In the genomic region with DNA sequence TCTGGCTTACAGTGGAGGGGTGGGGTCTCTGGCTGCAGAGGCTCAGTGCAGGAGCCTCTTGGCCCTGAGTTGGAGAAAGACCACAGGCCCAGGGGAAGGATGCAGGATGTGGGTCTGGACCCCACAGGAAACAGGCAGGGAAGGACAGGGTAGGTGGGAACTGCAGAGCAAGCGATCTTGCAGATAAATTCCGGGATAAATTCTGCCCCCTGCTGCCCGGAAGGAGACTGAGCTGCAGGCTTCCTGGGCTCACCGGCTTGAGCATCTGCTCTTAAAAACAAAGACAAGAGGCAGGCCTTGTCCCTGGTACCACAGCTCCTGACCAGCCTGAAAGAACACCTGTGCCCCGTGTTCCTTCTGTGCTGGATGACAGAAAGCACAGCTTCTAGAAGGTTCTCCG, we compare ENCODE assay signal across 9 mouse cellular contexts.
A peak's percentile ranks its signal among the peaks of the same experiment; 100 is the strongest.
DNase-seq lines count a peak whose midpoint lies in the region; ATAC-seq and TF ChIP-seq lines count a peak whose summit lies in the region.
"Had no signal": no experiment of that assay in that cellular context is flagged by ENCODE, and none has a peak within 500 bp of the region (broad histone marks: within the 10 kb centered on the region; RNA-seq: fewer than 3 reads in every experiment).

No protein-coding gene starts in this region.

- no peaks in the 10 kb centered on the region for H3K4me1 ChIP-seq in heart, adult 2 months (ENCODE audit: control insufficient read depth, insufficient read depth, low read length)
- 0 out of 2 replicates have a peak, but pooled peaks cover 3% of the 10 kb centered on the region for H3K4me1 ChIP-seq in heart, embryonic 10.5 days
- H3K4me1 ChIP-seq in embryonic facial prominence, embryonic 10.5 days: peaks cover 9% of the 10 kb centered on the region
- H3K4me1 ChIP-seq in midbrain, postnatal 0 days (ENCODE audit: insufficient read depth, low read length): no peaks in the 10 kb centered on the region
- H3K4me1 ChIP-seq in thymus, adult 2 months (replicated peaks; ENCODE audit: control insufficient read depth, insufficient read depth, low read length): no peaks in the 10 kb centered on the region
- H3K4me1 ChIP-seq: stomach, embryonic 15.5 days had no signal

- H3K4me3 ChIP-seq in heart, adult 2 months: no peak overlapping the region
- H3K4me3 ChIP-seq in heart, embryonic 10.5 days: no peak overlapping the region
- no peak overlapping the region for H3K4me3 ChIP-seq in embryonic facial prominence, embryonic 10.5 days
- no peak overlapping the region for H3K4me3 ChIP-seq in midbrain, postnatal 0 days (ENCODE audit: low read depth, low read length)
- no peak overlapping the region for H3K4me3 ChIP-seq in thymus, adult 2 months (ENCODE audit: control insufficient read depth, insufficient read depth, low read length)
- H3K4me3 ChIP-seq: stomach, embryonic 15.5 days had no signal

- no peak for TF ChIP-seq EP300 in heart, adult 2 months (IDR thresholded peaks at IDR 0.05; ENCODE audit: insufficient read depth, low read depth, low read length)

- H3K9ac ChIP-seq in heart, adult 2 months (ENCODE audit: low read depth, low read length): no peak overlapping the region
- no peak overlapping the region for H3K9ac ChIP-seq in midbrain, postnatal 0 days (replicated peaks; ENCODE audit: low read length, poor library complexity, severe bottlenecking)
- H3K9ac ChIP-seq: stomach, embryonic 15.5 days had no signal

- intact Hi-C loops in heart, adult 2 months (cut with DNase I): no loop called here

- 19% methylated on average over 6 of the region's 6 CpGs for WGBS in heart, adult 2 months
- 17% methylated on average over 6 of the region's 6 CpGs for WGBS in heart, embryonic 10.5 days
- WGBS in embryonic facial prominence, embryonic 10.5 days: 20% methylated on average over 6 of the region's 6 CpGs
- 19% methylated on average over 6 of the region's 6 CpGs for WGBS in midbrain, postnatal 0 days
- WGBS in thymus, adult 2 months: 18% methylated on average over 6 of the region's 6 CpGs

- no peak for DNase-seq in heart, adult 2 months
- no peak for DNase-seq in heart, embryonic 10.5 days (ENCODE audit: low spot score)
- DNase-seq in NIH3T3 (ENCODE audit: low read depth): peak; percentile 5
- peak; percentile 62 for DNase-seq in embryonic facial prominence, embryonic 10.5 days (ENCODE audit: low spot score)
- peak; percentile 62 for DNase-seq in kidney, postnatal 10 days
- peak; percentile 63 for DNase-seq in midbrain, postnatal 0 days (ENCODE audit: low spot score)
- DNase-seq in thymus, adult 2 months: no peak
- no peak for DNase-seq in urinary bladder, adult 2 months (ENCODE audit: low spot score)

- no peak for ATAC-seq in midbrain, postnatal 0 days (ENCODE audit: low FRiP score)

- H3K36me3 ChIP-seq in heart, adult 2 months (ENCODE audit: control insufficient read depth, insufficient read depth, low read length): no peaks in the 10 kb centered on the region
- H3K36me3 ChIP-seq in heart, embryonic 10.5 days: no peaks in the 10 kb centered on the region
- H3K36me3 ChIP-seq in embryonic facial prominence, embryonic 10.5 days (replicated peaks): no peaks in the 10 kb centered on the region
- H3K36me3 ChIP-seq in midbrain, postnatal 0 days (ENCODE audit: insufficient read depth, low read length): no peaks in the 10 kb centered on the region
- no peaks in the 10 kb centered on the region for H3K36me3 ChIP-seq in thymus, adult 2 months (ENCODE audit: control insufficient read depth, insufficient read depth, low read length)
- H3K36me3 ChIP-seq: stomach, embryonic 15.5 days had no signal

- H3K4me2 ChIP-seq in midbrain, postnatal 0 days (ENCODE audit: low read depth, low read length, poor library complexity, severe bottlenecking): no peak overlapping the region
- H3K4me2 ChIP-seq: stomach, embryonic 15.5 days had no signal

- no peaks in the 10 kb centered on the region for H3K27me3 ChIP-seq in heart, adult 2 months (ENCODE audit: control insufficient read depth, insufficient read depth, low read length)
- H3K27me3 ChIP-seq in heart, embryonic 10.5 days (ENCODE audit: insufficient read depth, poor library complexity, severe bottlenecking): peaks cover 3% of the 10 kb centered on the region; the same call in 1 of the 2 replicates
- no peaks in the 10 kb centered on the region; the same call in 1 of the 2 replicates for H3K27me3 ChIP-seq in embryonic facial prominence, embryonic 10.5 days (replicated peaks; ENCODE audit: low read depth, poor library complexity, severe bottlenecking)
- H3K27me3 ChIP-seq in midbrain, postnatal 0 days (ENCODE audit: insufficient read depth, low read length): no peaks in the 10 kb centered on the region
- H3K27me3 ChIP-seq in thymus, adult 2 months (ENCODE audit: control insufficient read depth, insufficient read depth, low read length): no peaks in the 10 kb centered on the region
- H3K27me3 ChIP-seq: stomach, embryonic 15.5 days had no signal

- H3K79me2 ChIP-seq in heart, adult 2 months (replicated peaks; ENCODE audit: control insufficient read depth, insufficient read depth, low read length): no peaks in the 10 kb centered on the region

- H3K9me3 ChIP-seq in heart, embryonic 10.5 days: 0 out of 2 replicates have a peak, but pooled peaks cover 1% of the 10 kb centered on the region
- H3K9me3 ChIP-seq in embryonic facial prominence, embryonic 10.5 days: peaks cover 5% of the 10 kb centered on the region; the same call in 1 of the 2 replicates
- no peaks in the 10 kb centered on the region for H3K9me3 ChIP-seq in midbrain, postnatal 0 days (ENCODE audit: low read length)
- H3K9me3 ChIP-seq: stomach, embryonic 15.5 days had no signal

- TF ChIP-seq POLR2A in heart, adult 2 months (IDR thresholded peaks at IDR 0.05; ENCODE audit: insufficient read depth, low read depth, low read length): no peak
- no peak for TF ChIP-seq POLR2A in thymus, adult 2 months (IDR thresholded peaks at IDR 0.05; ENCODE audit: control insufficient read depth, extremely low read depth, insufficient read depth, low read length, poor library complexity)

- H3K27ac ChIP-seq in heart, adult 2 months: no peak overlapping the region
- H3K27ac ChIP-seq in heart, embryonic 10.5 days: no peak overlapping the region
- H3K27ac ChIP-seq in embryonic facial prominence, embryonic 10.5 days (replicated peaks): 0 out of 2 replicates have a peak overlapping the region, but pooled peaks have one; percentile 14
- H3K27ac ChIP-seq in midbrain, postnatal 0 days (ENCODE audit: low read depth, low read length): no peak overlapping the region
- no peak overlapping the region for H3K27ac ChIP-seq in thymus, adult 2 months (ENCODE audit: control insufficient read depth, insufficient read depth, low read length)
- H3K27ac ChIP-seq: stomach, embryonic 15.5 days had no signal

- peak; percentile 55 for TF ChIP-seq CTCF in heart, adult 2 months (IDR thresholded peaks at IDR 0.05)
- TF ChIP-seq CTCF in midbrain, postnatal 0 days (IDR thresholded peaks at IDR 0.05): peak; percentile 67
- TF ChIP-seq CTCF in thymus, adult 2 months (IDR thresholded peaks at IDR 0.05; ENCODE audit: borderline replicate concordance, control insufficient read depth, extremely low read depth, insufficient read depth, low read length, poor library complexity): no peak

Comparison
In these comparisons a context has a peak if more than half of its experiments do, and no peak if none do; other contexts are left out.
1. DNase-seq: peak in NIH3T3 (single experiment), embryonic facial prominence, embryonic 10.5 days (single experiment), kidney, postnatal 10 days (single experiment) and midbrain, postnatal 0 days (single experiment); none in heart, adult 2 months (0 of 2), heart, embryonic 10.5 days (single experiment), thymus, adult 2 months (single experiment) and urinary bladder, adult 2 months (single experiment).